Mouse (Mus musculus): Measurements from ENCODE around the gene Nmnat2.

Nmnat2 gene

DNA sequence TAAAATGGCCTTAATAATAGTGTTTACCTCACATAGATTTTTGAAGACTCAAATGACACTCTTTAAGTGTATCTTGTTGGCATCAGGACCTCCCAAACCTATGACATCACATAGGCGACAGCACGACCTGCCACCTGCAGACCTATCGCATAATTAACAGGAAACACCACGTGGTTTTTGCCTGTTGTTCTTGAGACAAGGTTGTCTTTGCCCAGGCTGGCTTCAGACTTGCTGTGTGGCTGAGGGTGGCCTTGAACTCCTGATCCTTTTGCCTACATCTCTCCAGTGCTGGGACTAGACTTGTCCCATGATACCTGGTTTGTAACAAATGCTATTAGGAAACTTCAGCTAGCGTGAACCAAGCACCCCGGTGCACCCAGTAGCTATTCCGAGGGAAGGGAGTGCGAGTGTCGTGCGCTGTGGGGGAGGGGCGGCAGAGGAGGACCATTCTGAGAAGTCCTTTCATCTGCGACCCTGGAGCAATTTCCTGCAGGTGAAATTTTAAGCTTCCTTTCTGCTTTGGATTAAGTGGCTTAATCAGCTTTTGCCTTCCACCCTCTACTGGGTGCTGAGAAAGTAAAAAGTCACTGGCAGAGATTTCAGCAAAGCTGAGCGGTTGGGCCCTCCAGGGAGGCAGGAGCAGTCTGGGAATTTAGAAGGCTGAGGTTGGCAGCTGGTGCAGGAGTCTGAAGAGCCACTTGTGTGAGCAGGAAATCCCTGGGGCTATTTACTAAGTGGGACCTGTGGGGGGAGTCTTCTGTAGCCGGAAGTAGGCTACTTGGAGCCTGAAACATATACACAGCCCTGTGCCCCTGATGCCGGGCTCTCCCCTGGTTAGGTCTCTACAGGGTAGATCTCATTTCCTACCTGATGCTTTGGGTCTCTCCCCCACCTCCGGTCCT is 141.3 kb downstream of the Nmnat2 start:
- no peak for DNase-seq

DNA sequence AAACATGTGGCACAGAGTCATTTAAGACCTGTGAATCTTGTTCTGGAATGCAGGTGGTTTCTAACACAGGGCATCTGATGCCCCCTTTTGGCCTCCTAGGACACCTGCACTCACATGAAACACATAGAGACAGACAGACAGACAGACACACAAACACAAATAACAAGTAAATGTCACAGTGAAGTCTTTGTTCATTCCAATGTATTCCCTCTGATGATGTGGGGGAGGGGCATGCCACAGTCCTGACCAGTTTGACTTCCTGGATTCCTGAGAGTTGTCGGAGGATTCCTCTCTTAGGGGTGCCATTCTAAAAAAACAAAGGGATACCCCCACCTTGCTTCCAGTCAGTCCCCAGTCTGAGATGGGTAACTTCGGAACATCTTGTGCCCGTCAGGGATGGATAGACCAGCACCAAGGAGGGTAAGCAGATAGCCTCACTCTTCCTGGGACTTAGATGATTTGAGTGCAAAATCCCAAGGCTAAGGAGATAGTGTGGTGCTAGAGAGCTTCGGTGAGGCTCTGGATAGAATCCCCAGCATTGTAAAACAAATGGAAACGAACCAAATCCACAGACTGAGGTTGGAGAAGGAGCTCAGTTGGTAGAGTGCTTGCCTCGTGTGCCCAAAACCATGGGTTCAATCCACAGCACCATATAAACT is 142.4 kb downstream of the Nmnat2 start:
- no peak for DNase-seq

DNA sequence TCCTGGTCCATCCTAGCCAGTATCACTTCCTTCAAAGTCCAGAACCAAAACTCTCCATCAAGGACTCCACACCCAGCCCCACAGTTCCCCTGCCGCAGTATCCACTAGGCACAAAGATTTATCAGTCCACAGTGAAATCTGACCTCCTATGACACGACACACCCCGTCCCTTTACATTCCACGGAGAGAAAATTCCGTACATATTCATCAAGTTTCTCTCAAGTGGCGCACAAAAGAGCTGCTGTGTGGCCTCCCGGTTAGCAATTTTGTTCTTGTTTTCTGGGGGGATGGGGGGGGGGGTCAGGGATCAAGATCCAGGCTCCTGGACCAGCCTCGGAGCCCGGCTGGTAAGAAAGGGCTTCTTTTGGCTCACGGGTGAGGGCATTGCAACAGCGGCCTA is 143.8 kb downstream of the Nmnat2 start:
- DNase-seq = no peak

DNA sequence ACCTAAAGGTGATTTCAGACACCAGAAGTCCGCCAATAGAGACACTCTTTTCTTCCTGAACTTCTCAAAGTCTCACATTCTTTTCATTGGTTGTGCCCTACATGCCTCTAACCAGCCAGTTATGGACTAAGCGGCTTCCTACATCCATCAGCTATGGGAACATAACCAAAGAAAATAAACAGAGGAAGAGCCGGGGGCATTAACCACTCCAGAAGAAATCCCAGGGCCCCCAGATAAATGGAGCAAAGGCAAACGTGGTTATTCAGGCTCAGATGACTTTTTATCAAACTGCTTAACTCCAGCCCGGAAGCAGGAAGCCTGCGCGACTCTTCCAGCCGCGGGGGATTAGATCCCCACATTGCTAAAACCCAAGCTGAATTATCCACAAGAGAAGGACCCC is 146.1 kb downstream of the Nmnat2 start:
- no peak for DNase-seq

DNA sequence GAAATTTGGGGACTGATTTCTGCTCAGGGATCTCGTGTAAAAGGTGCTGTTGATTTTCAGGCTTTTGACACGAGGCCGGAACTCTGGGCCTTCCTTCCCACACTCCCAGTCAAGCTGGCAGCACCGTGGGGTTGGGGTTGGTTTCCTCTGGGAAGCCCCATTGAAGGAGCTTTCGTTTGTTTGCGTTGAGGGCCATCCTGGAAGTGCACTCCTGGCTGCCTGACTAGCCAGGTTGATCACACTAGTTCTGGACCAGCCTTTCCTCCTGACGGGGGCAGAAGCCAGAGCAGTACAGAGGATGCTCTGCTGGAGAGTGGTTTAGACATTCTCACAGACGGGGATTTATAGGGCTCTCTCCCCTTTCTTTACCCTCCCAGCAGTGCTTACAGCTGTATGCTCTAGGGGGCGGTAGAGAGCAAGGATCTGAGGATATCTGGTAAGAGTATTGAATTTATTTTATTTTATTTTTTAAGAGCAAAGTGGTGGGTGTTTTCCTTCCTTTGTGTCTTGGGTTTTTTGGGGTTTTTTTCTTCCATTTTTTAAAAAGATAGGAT is 146.6 kb downstream of the Nmnat2 start:
- peak; percentile 38 to 76 for DNase-seq

DNA sequence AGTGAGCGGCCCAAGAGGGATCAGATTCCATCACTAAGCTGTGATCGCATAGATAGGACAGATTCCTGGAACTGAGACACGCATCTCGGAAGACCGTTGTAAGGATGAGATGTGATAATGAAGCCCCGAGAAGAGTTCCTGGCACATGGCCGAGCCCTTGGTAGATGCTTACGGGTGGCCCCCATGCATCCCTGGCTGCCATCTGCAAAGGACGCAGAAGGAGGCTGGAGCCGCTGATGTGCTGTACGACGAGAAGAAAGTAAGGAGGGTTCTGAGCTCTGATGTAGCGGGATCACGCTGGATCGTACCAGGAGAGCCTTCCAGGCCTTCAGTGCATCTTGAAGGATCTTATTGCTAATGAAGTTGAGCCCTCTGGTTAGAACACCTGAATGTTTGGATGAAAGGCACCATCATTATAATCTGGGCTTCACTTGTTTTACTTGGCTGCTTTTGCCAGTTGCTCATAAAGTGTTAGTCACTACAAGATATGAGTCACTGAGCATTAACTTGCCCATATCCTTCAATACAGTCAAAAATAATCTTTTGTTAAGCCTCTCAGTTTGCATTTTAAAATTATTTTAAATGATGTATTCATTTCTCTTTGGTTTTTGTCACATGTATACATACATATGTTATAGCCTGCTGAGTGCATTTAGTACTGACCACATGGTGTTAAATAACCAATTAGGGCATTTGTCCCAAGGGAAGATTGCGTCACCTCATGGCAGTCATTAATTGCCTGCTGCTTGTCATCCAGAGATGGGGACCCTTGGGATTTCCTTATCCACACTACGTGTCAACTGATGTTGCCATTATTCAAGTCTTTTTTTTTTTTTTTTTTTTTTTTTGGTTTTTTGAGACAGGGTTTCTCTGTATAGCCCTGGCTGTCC is 147.7 kb downstream of the Nmnat2 start:
- no peak for DNase-seq

DNA sequence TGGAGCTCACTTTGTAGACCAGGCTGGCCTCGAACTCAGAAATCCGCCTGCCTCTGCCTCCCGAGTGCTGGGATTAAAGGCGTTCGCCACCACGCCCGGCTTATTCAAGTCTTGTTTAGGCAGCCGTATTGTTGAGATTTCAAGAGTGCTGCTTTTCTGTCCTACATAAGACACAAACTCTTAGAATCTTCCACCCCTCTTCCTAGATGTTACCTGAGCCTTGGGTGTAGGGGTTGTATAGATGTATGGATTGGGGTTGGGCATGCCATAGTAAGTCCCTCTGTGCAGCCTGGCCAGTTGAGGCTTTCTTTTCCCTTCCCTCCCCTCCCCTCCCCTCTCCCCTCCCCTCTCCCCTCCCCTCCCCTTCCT is 148.4 kb downstream of the Nmnat2 start:
- no peak for DNase-seq

DNA sequence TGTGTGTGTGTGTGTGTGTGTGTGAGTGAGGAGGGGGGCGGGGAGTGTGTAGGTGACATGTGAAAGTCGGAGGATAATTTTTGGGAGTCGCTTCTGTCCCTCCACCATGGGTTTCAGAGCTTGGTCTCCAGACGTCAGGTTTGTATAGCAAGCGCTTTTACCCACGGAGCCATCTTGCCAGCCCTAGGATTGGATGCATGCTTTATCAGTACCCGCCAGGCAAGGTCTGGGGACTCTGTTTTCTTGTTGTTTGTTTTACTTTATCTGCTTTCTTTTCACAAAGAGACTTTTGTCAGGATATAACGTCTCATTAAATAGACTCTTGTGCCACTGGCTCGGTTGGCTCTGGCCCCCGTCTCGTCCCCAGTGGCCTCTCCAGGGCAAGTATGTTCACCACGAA is 150.0 kb downstream of the Nmnat2 start:
- DNase-seq = no peak

DNA sequence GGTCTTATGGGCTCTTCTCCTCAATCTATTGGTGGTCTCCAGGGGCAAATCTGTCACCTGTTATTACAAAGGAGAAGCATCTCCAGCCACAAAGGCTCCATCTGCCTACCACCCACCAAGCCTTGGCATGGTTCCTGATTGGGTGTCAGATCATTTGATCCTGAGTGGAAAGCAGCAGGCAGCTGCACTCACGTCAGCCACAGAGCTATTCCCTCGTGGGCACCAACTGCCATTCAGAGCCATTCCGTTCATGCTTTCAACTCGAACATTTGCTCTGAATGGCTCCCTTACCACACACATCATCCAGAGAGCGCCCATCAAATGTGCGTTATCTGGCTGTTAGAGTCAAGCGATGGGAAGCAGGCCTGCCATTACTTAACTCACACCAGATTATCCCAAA is 153.1 kb downstream of the Nmnat2 start:
- no peak for DNase-seq

DNA sequence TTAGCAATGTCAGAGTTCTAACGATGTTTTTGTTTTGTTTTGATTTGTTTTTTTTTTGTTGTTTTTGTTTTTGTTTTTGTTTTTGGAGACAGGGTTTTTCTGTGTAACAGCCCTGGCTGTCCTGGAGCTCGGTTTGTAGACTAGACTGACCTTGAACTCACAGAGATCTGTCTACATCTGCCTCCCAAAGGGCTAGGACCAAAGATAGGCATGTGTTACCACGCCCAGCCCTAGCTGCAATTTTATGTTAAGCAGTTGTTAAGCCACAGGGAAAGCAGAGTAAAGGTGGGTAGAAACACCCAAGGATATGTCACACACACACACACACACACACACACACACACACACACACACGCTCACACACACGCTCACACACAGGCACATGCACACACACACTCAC is 154.6 kb downstream of the Nmnat2 start:
- DNase-seq = no peak

DNA sequence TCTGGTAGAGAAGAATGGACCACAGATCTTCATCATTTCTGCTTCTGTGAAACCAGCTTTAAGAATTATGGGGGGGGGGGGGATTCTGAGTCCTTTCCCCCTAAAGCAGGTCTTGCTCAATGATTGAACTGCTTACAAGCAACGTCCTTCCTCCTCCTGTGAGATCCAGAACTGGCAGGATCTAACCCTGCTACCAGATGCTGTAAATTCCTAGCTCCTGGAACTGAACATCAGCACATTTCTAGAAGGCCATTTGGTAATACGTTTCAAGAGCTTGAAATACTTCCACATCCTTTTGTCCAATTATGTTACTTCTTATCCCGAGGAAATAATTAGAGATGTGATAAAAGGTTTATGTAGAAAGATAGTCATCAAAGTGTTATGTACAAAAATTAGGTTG is 155.0 kb downstream of the Nmnat2 start:
- DNase-seq = no peak

DNA sequence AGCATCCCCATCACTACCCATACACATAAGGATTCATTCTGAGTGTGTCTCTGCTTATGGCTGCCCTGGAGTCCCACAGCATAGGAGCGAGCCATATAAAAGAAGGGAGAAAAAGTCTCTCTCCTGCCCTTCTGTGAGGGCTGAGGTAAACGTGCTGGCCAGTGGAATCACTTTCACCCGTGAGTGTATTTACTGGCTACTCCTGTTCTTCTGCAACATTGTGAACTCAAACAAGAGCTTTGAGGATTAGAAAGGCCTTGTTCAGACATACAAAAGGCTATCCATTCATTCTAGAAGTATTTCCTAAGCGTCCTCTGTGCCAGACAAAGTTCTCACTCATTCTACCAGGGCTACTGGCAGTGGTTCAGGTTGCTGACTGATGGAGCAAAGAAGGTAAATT is 156.8 kb downstream of the Nmnat2 start:
- no peak for DNase-seq

DNA sequence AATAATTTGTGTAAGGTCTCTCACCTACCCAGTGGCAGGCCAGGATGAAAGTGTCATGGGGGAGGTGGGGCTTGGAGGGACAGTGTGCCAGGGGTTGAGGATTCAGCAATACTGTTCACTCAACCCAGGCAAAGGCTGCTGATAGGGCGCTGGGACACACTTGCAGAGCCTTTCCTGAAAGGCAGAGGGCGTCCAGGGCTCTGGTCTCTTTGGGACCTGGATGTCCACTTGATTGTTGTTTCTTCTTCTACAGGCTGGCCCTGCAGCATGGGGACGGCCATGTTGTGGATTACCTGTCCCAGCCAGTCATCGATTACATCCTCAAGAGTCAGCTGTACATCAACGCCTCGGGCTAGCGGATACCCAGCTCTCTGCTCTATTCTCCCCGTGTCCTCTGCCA is 160.5 kb downstream of the Nmnat2 start:
- DNase-seq = no peak

DNA sequence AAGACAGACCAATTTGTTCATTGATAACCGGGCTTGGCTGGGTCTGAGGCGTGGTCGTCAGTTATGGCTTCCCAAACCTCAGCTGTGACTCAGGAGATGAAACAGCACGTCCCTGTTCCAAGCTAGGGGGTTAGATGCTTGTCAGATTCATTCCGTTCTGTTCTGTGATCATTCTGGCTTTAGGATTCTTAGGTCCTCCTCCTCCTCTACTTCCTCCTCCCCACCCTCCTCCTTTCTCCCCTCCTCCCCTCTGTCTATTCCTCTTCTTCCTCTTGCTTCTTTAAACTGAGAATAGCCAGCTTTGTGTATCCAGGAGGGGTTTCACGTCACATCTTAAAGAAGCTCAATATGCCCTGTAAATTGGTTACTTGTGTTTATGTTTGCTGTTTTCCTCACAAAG is 165.8 kb downstream of the Nmnat2 start:
- DNase-seq = no peak

DNA sequence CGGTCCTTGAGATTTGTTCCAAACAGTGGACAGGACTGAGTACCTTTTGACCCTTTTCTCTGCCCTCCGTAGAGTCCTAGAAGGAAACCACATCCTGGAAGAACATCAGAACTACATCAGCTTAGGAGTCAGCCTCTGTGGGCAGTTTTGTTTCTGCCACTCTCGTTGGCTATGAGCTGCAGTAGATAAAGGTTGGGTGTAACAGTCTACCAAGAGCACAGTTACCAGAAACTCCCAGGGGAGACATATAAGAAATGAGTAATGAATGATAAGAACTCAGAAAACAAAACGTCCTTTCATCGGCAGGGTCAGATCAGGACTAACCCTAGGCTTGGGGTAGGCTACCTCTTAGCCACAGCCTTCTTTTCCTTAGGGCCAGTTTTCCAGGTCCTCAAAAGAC is 166.5 kb downstream of the Nmnat2 start:
- DNase-seq = no peak

DNA sequence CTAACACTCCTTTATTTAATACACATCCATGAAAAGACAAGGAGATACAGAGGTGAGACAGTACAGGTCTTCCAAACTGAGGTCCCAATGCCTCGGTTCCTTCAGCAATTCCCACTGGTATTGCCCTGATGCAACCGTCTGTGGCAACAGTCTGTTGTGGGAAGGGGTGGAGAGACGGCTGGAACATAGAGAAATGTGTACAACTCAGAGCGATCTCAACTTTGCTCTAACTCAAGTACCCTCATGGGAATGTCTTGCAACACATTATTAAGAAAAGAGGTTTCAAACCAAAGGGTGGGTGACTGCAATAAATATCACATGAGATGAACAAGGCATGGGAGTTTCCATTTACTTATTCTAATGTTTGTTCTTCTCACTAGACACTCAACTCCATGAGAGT is 168.0 kb downstream of the Nmnat2 start:
- no peak for DNase-seq

DNA sequence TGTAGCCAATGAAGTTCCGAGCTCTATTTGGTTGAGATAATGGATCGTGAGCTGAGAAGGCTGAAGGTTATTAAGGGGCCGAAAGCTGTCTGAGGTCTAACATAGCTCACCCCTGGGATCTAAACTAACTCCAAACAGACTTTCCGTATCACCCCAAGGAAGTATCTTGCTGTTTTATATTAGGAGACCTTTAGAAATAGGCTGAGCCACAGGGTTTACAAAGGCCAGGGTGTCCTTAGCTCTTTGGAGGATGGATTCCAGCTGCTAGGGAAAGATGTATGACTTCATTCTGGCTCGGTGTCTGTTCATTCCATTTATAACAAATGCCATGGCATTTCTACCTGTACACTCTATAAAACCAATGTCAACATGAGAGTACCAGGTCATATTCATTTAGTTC is 169.7 kb downstream of the Nmnat2 start:
- DNase-seq = no peak

DNA sequence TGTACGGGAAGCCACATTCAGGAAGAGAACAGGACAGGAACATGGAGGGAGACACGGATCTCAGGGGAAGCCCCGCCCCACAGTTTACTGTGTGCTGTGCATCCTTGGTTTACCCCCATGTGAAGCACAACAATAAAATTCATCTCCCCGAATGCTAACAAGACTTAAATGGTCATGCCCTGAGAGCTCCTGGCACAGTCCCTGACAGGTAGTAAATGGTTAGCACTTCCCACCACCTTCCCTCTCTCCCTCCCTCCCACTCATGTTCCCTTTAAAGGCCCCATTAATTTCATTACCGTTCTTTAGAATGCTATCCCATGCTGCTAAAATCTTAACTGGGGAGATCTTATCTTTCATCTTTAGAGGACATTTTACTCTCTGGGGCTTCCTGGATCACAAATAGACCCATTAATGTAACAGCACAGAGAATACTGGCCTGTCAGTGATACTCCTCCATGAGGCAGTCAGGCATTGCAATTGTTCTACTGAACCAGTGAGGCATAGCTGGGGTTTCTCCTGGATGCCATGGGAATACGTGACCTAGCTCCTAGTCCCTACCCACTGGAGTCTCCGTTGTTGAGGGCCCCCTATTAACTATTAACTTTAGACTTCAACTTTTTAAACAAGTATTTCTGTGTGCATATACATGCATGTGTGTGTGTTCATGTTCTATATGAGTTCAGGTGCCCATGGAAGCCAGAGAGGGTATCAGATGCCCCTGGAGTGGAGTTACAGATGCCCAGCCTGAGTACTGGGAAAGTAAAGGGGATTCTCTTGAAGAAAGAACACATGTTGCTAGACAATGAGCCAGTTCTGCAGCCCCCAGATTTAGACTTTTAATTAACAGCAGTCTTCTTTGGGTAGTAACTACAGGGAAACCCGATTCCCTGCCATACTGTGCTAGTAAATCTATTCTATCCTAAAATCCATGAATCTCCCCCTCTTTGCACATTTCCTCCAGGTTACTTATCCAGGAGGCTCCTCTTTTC is 170.8 kb downstream of the Nmnat2 start:
- DNase-seq = peak; percentile 21 to 39

DNA sequence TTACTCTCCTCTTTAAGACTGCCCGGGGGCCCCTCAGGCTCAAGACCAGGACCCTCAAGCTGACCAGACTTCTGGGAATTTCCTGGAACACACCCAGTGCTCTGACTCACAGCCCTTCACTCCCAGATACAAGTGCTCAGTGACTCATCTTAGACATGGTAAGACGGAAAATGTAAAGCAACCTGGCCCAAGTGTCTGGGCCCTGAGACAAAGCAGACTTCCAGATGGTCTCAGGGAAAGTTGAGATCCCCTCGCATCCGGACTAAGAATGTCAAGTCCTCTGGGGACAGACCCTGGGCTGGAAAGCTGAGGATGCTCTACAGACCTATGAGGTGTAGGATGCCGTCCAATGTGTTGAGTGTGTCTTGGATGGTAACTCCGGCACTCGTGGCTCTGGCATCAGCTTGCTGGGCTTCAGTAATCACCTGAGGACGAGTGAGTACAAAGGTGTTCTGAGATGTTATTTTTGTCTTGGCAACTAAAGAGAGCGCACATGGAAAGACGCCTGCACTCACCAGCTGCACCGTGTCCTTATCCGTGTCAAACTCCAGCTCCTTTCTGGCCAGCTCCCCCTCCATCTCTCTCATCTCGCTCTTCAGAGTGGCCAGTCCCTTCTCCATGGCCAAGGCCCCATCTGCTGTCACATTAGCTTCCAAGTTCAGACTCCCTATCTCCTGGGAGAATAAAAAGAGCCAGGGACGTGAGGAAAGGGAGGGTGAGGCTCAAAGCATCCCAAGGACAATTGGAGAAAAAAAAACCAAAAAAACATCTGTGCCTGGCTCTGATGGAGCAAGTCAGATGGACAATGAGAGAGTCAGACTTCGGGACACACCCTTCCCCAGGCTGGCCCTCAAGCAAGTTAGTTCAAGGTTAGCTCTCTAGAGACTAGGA is 171.9 kb downstream of the Nmnat2 start:
- DNase-seq = no peak

DNA sequence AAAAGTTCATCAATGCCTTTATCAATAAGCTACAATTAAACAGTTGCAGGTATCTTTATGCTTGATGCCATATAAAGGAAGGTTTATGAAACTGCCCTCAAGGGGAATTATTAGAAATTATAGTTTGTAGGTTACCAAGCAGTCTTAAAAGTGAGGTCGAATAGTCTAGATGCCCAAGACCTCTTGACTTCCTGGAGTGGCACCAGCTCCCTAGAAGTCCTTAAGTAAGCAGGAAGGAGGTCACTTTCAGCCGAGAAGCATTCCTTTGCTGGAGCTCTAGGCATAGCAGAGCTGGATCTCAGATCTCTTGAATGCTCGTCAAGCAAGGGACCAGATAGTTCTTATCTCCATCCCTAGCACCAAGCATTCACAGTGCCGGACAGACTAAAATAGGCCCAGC is 172.8 kb downstream of the Nmnat2 start:
- no peak for DNase-seq

DNA sequence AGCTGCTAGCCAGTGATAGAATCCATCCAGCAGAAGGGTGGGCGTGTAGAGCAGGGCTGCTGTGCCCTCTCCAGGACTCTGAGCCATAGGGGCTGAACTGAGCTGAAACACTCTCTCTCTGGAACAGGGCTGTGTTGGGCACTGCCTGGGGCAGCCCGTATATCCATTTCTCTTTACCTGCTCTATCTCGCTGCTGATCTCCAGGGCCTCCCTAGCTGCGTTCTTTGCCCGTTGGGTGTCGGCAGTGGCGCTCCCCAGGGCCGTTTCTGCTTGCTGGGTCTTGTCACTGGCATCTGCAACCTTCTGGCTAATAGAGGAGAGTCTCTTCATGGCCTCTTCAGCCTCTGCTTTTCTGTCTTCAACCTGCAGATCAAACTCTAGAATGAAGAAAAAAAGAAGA is 174.0 kb downstream of the Nmnat2 start:
- no peak for DNase-seq

All from kidney, postnatal 36 days (tissue).